Mouse (Mus musculus) spleen, adult 2 months (tissue): Measurements from ENCODE around the gene Supt3. TPM values are rescaled to one million over a fixed set of nuclear protein-coding genes. Genes with fewer than 3 reads are reported as not detected.

Experiments
- DNase-seq, 2 experiments: peaks; one replicate each; pipeline versions ENCODE4 v3.0.0 to v3.0.0-alpha.2; 2012 to 2021; ENCODE audit warnings: low spot score in 2 of 2, low read depth in 1 of 2
- H3K27ac ChIP-seq: fragments of 200-500 bp; 2 replicates; pipeline ENCODE4 v1.5.1; 2012; ENCODE audit warnings: low read length, inconsistent platforms; ENCODE audit not compliant: insufficient read depth
- H3K27me3 ChIP-seq: fragments of 200-500 bp; 2 replicates; pipeline ENCODE4 v1.6.1; 2012; ENCODE audit warnings: mild to moderate bottlenecking, moderate library complexity, low read length, inconsistent platforms; ENCODE audit not compliant: control insufficient read depth, insufficient read depth
- H3K36me3 ChIP-seq: fragments of 200-500 bp; 2 replicates; pipeline ENCODE4 v1.6.1; 2012; ENCODE audit warnings: mild to moderate bottlenecking, low read length, inconsistent platforms; ENCODE audit not compliant: control insufficient read depth, insufficient read depth
- H3K4me1 ChIP-seq: fragments of 200-500 bp; 2 replicates; pipeline ENCODE4 v1.6.1; 2011; ENCODE audit warnings: inconsistent platforms; ENCODE audit not compliant: control insufficient read depth, insufficient read depth, insufficient read length
- H3K4me3 ChIP-seq: fragments of 200-500 bp; 2 replicates; pipeline ENCODE4 v1.5.1; 2011; ENCODE audit warnings: mild to moderate bottlenecking, inconsistent platforms; ENCODE audit not compliant: insufficient read depth, insufficient read length; ENCODE audit errors: extremely low read depth
- CTCF ChIP-seq: fragments of 200-500 bp; IDR thresholded peaks from 2 replicates; pipeline ENCODE4 v1.5.1; 2011; ENCODE audit warnings: mild to moderate bottlenecking, inconsistent platforms; ENCODE audit not compliant: insufficient read depth, insufficient read length, insufficient replicate concordance; ENCODE audit errors: extremely low read depth
- POLR2A ChIP-seq: fragments of 200-500 bp; IDR thresholded peaks from 2 replicates; pipeline ENCODE4 v1.6.1; 2011; ENCODE audit warnings: low read depth, low read length, inconsistent platforms
- WGBS: fragments of 180-500 bp; shearing (Covaris S2); methylation state at CpG from one replicate; pipeline ENCODE4 v1.1.7; 2018; 5-methylcytosine and 5-hydroxymethylcytosine counted together
- polyA plus RNA-seq: library from polyadenylated mRNA; depleted of rRNA; stranded (reverse); fragments of >200 nt; gene quantifications from 2 replicates; pipeline ENCODE4 v1.2.3, GENCODE M21; 2012

Gene Supt3
- polyA plus RNA-seq, 1 experiment, result 3.2 TPM

- no peak overlapping the region for H3K4me3 ChIP-seq
- WGBS, result 32% methylated on average over 12 of the region's 12 CpGs
- no peaks in the 10 kb centered on the region for H3K36me3 ChIP-seq
- H3K27ac ChIP-seq, result peak overlapping the region; percentile 73
- H3K4me1 ChIP-seq, result peaks cover 15% of the 10 kb centered on the region; the same call in 1 of the 2 replicates
- DNase-seq, result no peak
- TF ChIP-seq CTCF (no peak), POLR2A (no peak)
- no peaks in the 10 kb centered on the region for H3K27me3 ChIP-seq
Observed at GRCm38 (mm10) chr17:45118565-45119471, 341.9 kb downstream of the Supt3 start.

- peak overlapping the region; percentile 36; the same call in 1 of the 2 replicates for H3K4me3 ChIP-seq
- H3K27me3 ChIP-seq, result no peaks in the 10 kb centered on the region
- peaks cover 15% of the 10 kb centered on the region; the same call in 1 of the 2 replicates for H3K4me1 ChIP-seq
- peak; percentile 14 to 20 for DNase-seq
- H3K27ac ChIP-seq, result peak overlapping the region; percentile 73
- TF ChIP-seq POLR2A (peak; percentile 16; the same call in 1 of the 2 replicates), CTCF (no peak)
- WGBS, result 16% methylated on average over 18 of the region's 18 CpGs
- H3K36me3 ChIP-seq, result no peaks in the 10 kb centered on the region
Observed at GRCm38 (mm10) chr17:45119609-45120201, 342.8 kb downstream of the Supt3 start.

GRCm38 (mm10) chr17:45123856-45124255 is 346.9 kb downstream of the Supt3 start:
- DNase-seq, result no peak
- no peak for TF ChIP-seq CTCF
- TF ChIP-seq POLR2A, result no peak
- no peak overlapping the region for H3K4me3 ChIP-seq
- WGBS, result 77% methylated on average over 3 of the region's 3 CpGs
- no peaks in the 10 kb centered on the region for H3K36me3 ChIP-seq
- no peaks in the 10 kb centered on the region for H3K27me3 ChIP-seq
- H3K4me1 ChIP-seq, result peaks cover 8% of the 10 kb centered on the region; the same call in 1 of the 2 replicates
- H3K27ac ChIP-seq, result no peak overlapping the region

GRCm38 (mm10) chr17:45128611-45129010 is 351.7 kb downstream of the Supt3 start:
- Histone ChIP-seq H3K27me3 (no peaks in the 10 kb centered on the region), H3K27ac (no peak overlapping the region), H3K4me1 (no peaks in the 10 kb centered on the region), H3K36me3 (no peaks in the 10 kb centered on the region), H3K4me3 (no peak overlapping the region)
- DNase-seq, result no peak
- TF ChIP-seq POLR2A (no peak), CTCF (no peak)
- WGBS, result 92% methylated on average over 4 of the region's 4 CpGs

- Histone ChIP-seq H3K27me3 (no peaks in the 10 kb centered on the region), H3K4me3 (no peak overlapping the region), H3K4me1 (no peaks in the 10 kb centered on the region), H3K27ac (no peak overlapping the region), H3K36me3 (no peaks in the 10 kb centered on the region)
- TF ChIP-seq POLR2A (no peak), CTCF (no peak)
- WGBS, result 90% methylated on average over 10 of the region's 10 CpGs
- no peak for DNase-seq
Observed at GRCm38 (mm10) chr17:45133501-45134400, 356.8 kb downstream of the Supt3 start.

GRCm38 (mm10) chr17:45136491-45136890 is 359.5 kb downstream of the Supt3 start:
- DNase-seq, result no peak
- no peaks in the 10 kb centered on the region for H3K36me3 ChIP-seq
- no peak for TF ChIP-seq POLR2A
- TF ChIP-seq CTCF, result no peak
- H3K4me1 ChIP-seq, result no peaks in the 10 kb centered on the region
- H3K27me3 ChIP-seq, result no peaks in the 10 kb centered on the region
- WGBS, result 91% methylated on average over 6 of the region's 6 CpGs
- no peak overlapping the region for H3K4me3 ChIP-seq
- no peak overlapping the region for H3K27ac ChIP-seq
